Mouse (Mus musculus) liver, adult 2 months (tissue): Measurements from ENCODE around the gene Stat3.

Experiments used
- CTCF ChIP-seq: fragments of 200-500 bp; IDR thresholded peaks from 2 replicates; pipeline ENCODE4 v1.5.1; 2011; ENCODE audit warnings: low read depth, low read length, control low read depth
- POLR2A ChIP-seq: fragments of 200-500 bp; IDR thresholded peaks from 2 replicates; pipeline ENCODE4 v1.6.1; 2011; ENCODE audit warnings: low read length, control low read depth; ENCODE audit not compliant: insufficient read depth; ENCODE audit errors: extremely low read depth

- TF ChIP-seq CTCF, result no peak
- TF ChIP-seq POLR2A, result no peak
Observed at GRCm38 (mm10) chr11:100838894-100839293, 100.4 kb downstream of the Stat3 start.
